Mouse (Mus musculus): ENCODE measurements at regions not wholly inside any gene's neighbourhood (a gene's known extent, or its start where the extent isn't known, plus 50 kb on each side); places are given as distances from the start of the nearest gene placed in this dataset.

- no peak overlapping the region for H3K9ac ChIP-seq (ENCODE audit: low read length)
- no peaks in the 10 kb centered on the region for H3K27me3 ChIP-seq (ENCODE audit: control insufficient read depth, insufficient read depth, low read length)
- no peaks in the 10 kb centered on the region for H3K9me3 ChIP-seq (ENCODE audit: control insufficient read depth, low read length)
- no peak overlapping the region for H3K27ac ChIP-seq (ENCODE audit: low read depth, low read length)
- no peak for ATAC-seq (ENCODE audit: low FRiP score)
- H3K4me1 ChIP-seq (ENCODE audit: control insufficient read depth, insufficient read depth, low read length): no peaks in the 10 kb centered on the region
- 85% methylated on average over 7 of the region's 7 CpGs for WGBS
- H3K4me2 ChIP-seq: no peak overlapping the region
- H3K4me3 ChIP-seq (ENCODE audit: low read depth, low read length): no peak overlapping the region
- H3K36me3 ChIP-seq (ENCODE audit: control insufficient read depth, insufficient read depth, low read length): no peaks in the 10 kb centered on the region
- no peak for DNase-seq (ENCODE audit: low spot score, missing footprints)
Observed at GRCm38 (mm10) chr13:51290021-51290424, 118.4 kb upstream of the S1pr3 start.

- Histone ChIP-seq H3K9me3 (ENCODE audit: control insufficient read depth, low read length) (no peaks in the 10 kb centered on the region), H3K9ac (ENCODE audit: low read length) (no peak overlapping the region), H3K27ac (ENCODE audit: low read depth, low read length) (no peak overlapping the region), H3K36me3 (ENCODE audit: control insufficient read depth, insufficient read depth, low read length) (no peaks in the 10 kb centered on the region), H3K4me3 (ENCODE audit: low read depth, low read length) (no peak overlapping the region), H3K4me2 (no peak overlapping the region), H3K27me3 (ENCODE audit: control insufficient read depth, insufficient read depth, low read length) (no peaks in the 10 kb centered on the region), H3K4me1 (ENCODE audit: control insufficient read depth, insufficient read depth, low read length) (no peaks in the 10 kb centered on the region)
- ATAC-seq (ENCODE audit: low FRiP score) (no peak), DNase-seq (ENCODE audit: low spot score, missing footprints) (no peak)
- 74% methylated on average over 6 of the region's 6 CpGs for WGBS
Observed at GRCm38 (mm10) chr13:51290926-51291325, 117.5 kb upstream of the S1pr3 start.

- Histone ChIP-seq H3K4me3 (ENCODE audit: low read depth, low read length) (no peak overlapping the region), H3K4me1 (ENCODE audit: control insufficient read depth, insufficient read depth, low read length) (no peaks in the 10 kb centered on the region), H3K27me3 (ENCODE audit: control insufficient read depth, insufficient read depth, low read length) (no peaks in the 10 kb centered on the region), H3K9ac (ENCODE audit: low read length) (no peak overlapping the region), H3K9me3 (ENCODE audit: control insufficient read depth, low read length) (no peaks in the 10 kb centered on the region), H3K27ac (ENCODE audit: low read depth, low read length) (no peak overlapping the region), H3K4me2 (no peak overlapping the region), H3K36me3 (ENCODE audit: control insufficient read depth, insufficient read depth, low read length) (no peaks in the 10 kb centered on the region)
- ATAC-seq (ENCODE audit: low FRiP score) (no peak), DNase-seq (ENCODE audit: low spot score, missing footprints) (no peak)
- WGBS: 81% methylated on average over 4 of the region's 4 CpGs
Observed at GRCm38 (mm10) chr13:51293047-51293446, 115.4 kb upstream of the S1pr3 start.

GRCm38 (mm10) chr13:51295872-51296271, 112.6 kb upstream of the S1pr3 start:
- H3K4me2 ChIP-seq: no peak overlapping the region
- no peak overlapping the region for H3K9ac ChIP-seq (ENCODE audit: low read length)
- H3K27me3 ChIP-seq (ENCODE audit: control insufficient read depth, insufficient read depth, low read length): no peaks in the 10 kb centered on the region
- no peaks in the 10 kb centered on the region for H3K4me1 ChIP-seq (ENCODE audit: control insufficient read depth, insufficient read depth, low read length)
- H3K36me3 ChIP-seq (ENCODE audit: control insufficient read depth, insufficient read depth, low read length): no peaks in the 10 kb centered on the region
- no peak overlapping the region for H3K27ac ChIP-seq (ENCODE audit: low read depth, low read length)
- H3K4me3 ChIP-seq (ENCODE audit: low read depth, low read length): no peak overlapping the region
- H3K9me3 ChIP-seq (ENCODE audit: control insufficient read depth, low read length): no peaks in the 10 kb centered on the region
- no peak for DNase-seq (ENCODE audit: low spot score, missing footprints)
- 84% methylated on average over 3 of the region's 3 CpGs for WGBS
- ATAC-seq (ENCODE audit: low FRiP score): no peak

GRCm38 (mm10) chr13:51297231-51297880, 111.1 kb upstream of the S1pr3 start:
- DNase-seq (ENCODE audit: low spot score, missing footprints) (no peak), ATAC-seq (ENCODE audit: low FRiP score) (no peak)
- Histone ChIP-seq H3K4me1 (ENCODE audit: control insufficient read depth, insufficient read depth, low read length) (no peaks in the 10 kb centered on the region), H3K36me3 (ENCODE audit: control insufficient read depth, insufficient read depth, low read length) (no peaks in the 10 kb centered on the region), H3K9me3 (ENCODE audit: control insufficient read depth, low read length) (no peaks in the 10 kb centered on the region; the same call in 1 of the 2 replicates), H3K9ac (ENCODE audit: low read length) (no peak overlapping the region), H3K4me3 (ENCODE audit: low read depth, low read length) (no peak overlapping the region), H3K27ac (ENCODE audit: low read depth, low read length) (no peak overlapping the region), H3K4me2 (no peak overlapping the region), H3K27me3 (ENCODE audit: control insufficient read depth, insufficient read depth, low read length) (no peaks in the 10 kb centered on the region)
- WGBS: 91% methylated on average over 13 of the region's 13 CpGs

- no peak overlapping the region for H3K4me3 ChIP-seq (ENCODE audit: low read depth, low read length)
- H3K27me3 ChIP-seq (ENCODE audit: control insufficient read depth, insufficient read depth, low read length): no peaks in the 10 kb centered on the region
- H3K4me1 ChIP-seq (ENCODE audit: control insufficient read depth, insufficient read depth, low read length): no peaks in the 10 kb centered on the region
- ATAC-seq (ENCODE audit: low FRiP score) (no peak), DNase-seq (ENCODE audit: low spot score, missing footprints) (no peak)
- 85% methylated on average over 4 of the region's 4 CpGs for WGBS
- no peak overlapping the region for H3K4me2 ChIP-seq
- no peaks in the 10 kb centered on the region; the same call in 1 of the 2 replicates for H3K9me3 ChIP-seq (ENCODE audit: control insufficient read depth, low read length)
- no peaks in the 10 kb centered on the region for H3K36me3 ChIP-seq (ENCODE audit: control insufficient read depth, insufficient read depth, low read length)
- no peak overlapping the region for H3K9ac ChIP-seq (ENCODE audit: low read length)
- no peak overlapping the region for H3K27ac ChIP-seq (ENCODE audit: low read depth, low read length)
Observed at GRCm38 (mm10) chr13:51299047-51299760, 109.2 kb upstream of the S1pr3 start.

DNA sequence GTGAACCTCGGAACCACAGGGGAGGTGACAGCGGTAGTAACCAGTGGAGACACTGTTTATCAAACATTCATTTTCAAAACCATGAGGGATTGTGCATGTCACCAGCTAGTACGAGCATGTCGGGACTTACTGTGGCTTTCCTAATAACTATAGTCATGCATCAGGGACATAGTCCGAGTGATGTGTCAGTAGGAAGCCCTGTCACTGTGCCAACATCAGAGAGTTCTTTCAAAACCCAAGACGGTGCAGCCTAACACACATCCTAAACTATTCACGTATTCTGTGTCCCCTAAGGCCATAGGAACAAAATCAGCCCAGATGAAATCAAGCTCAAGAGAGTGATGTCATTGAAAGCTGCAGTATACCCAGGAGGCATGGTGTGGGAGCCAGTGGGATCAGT, 107.0 kb upstream of the S1pr3 start:
- WGBS: 93% methylated on average over 7 of the region's 7 CpGs
- no peak overlapping the region for H3K4me3 ChIP-seq (ENCODE audit: low read depth, low read length)
- DNase-seq (ENCODE audit: low spot score, missing footprints): no peak
- H3K9me3 ChIP-seq (ENCODE audit: control insufficient read depth, low read length): no peaks in the 10 kb centered on the region; the same call in 1 of the 2 replicates
- no peaks in the 10 kb centered on the region for H3K4me1 ChIP-seq (ENCODE audit: control insufficient read depth, insufficient read depth, low read length)
- no peak for ATAC-seq (ENCODE audit: low FRiP score)
- H3K27ac ChIP-seq (ENCODE audit: low read depth, low read length): no peak overlapping the region
- no peak overlapping the region for H3K9ac ChIP-seq (ENCODE audit: low read length)
- H3K27me3 ChIP-seq (ENCODE audit: control insufficient read depth, insufficient read depth, low read length): no peaks in the 10 kb centered on the region
- H3K4me2 ChIP-seq: no peak overlapping the region
- H3K36me3 ChIP-seq (ENCODE audit: control insufficient read depth, insufficient read depth, low read length): no peaks in the 10 kb centered on the region

DNA sequence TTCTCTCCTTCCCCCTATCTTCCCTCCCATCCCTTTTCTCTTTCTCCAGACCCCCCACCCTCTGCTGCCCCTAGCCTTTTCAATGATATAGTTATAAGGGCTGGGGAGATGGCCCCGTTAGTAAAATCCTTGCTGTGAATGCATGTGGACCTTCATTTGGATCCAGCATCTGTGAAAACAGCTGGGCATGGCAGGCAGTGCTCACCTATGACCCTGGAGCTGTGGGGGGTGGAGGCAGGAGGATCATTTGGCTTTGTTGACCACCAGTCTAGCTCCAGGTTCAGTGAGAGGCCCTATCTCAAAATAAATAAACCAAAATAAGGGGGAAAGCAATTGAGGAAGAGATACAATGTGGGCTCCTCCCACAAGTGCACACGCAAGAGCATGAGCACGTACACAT, 105.3 kb upstream of the S1pr3 start:
- ATAC-seq (ENCODE audit: low FRiP score) (no peak), DNase-seq (ENCODE audit: low spot score, missing footprints) (no peak)
- 55% methylated on average over 3 of the region's 3 CpGs for WGBS
- Histone ChIP-seq H3K27ac (ENCODE audit: low read depth, low read length) (no peak overlapping the region), H3K4me2 (no peak overlapping the region), H3K9ac (ENCODE audit: low read length) (no peak overlapping the region), H3K9me3 (ENCODE audit: control insufficient read depth, low read length) (no peaks in the 10 kb centered on the region; the same call in 1 of the 2 replicates), H3K4me1 (ENCODE audit: control insufficient read depth, insufficient read depth, low read length) (no peaks in the 10 kb centered on the region), H3K27me3 (ENCODE audit: control insufficient read depth, insufficient read depth, low read length) (no peaks in the 10 kb centered on the region), H3K36me3 (ENCODE audit: control insufficient read depth, insufficient read depth, low read length) (no peaks in the 10 kb centered on the region), H3K4me3 (ENCODE audit: low read depth, low read length) (no peak overlapping the region)

DNA sequence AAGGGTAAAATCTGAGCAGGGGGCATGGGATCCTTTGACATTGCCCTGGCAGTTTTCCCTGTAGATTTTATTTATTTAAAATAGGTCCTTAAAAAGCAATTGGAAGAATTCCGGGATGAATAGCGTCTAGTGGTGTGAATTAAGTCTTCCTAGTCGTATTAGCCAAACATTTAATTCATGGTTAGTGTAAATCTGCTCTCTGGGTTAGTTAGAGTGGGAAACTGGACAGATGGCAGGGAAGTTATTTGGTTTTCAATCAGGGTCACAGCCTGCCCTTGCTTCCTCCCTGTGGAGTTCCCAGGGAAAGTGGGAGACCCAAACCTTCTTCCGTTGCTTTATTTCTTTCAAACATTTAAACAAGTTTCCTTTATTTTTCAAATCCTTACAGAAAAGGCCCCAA, 103.8 kb upstream of the S1pr3 start:
- Histone ChIP-seq H3K4me2 (no peak overlapping the region), H3K9ac (ENCODE audit: low read length) (no peak overlapping the region), H3K9me3 (ENCODE audit: control insufficient read depth, low read length) (no peaks in the 10 kb centered on the region; the same call in 1 of the 2 replicates), H3K4me1 (ENCODE audit: control insufficient read depth, insufficient read depth, low read length) (no peaks in the 10 kb centered on the region), H3K27me3 (ENCODE audit: control insufficient read depth, insufficient read depth, low read length) (no peaks in the 10 kb centered on the region), H3K27ac (ENCODE audit: low read depth, low read length) (no peak overlapping the region), H3K36me3 (ENCODE audit: control insufficient read depth, insufficient read depth, low read length) (no peaks in the 10 kb centered on the region), H3K4me3 (ENCODE audit: low read depth, low read length) (no peak overlapping the region)
- 52% methylated on average over 4 of the region's 4 CpGs for WGBS
- peak; percentile 83 for DNase-seq (ENCODE audit: low spot score, missing footprints)
- ATAC-seq (ENCODE audit: low FRiP score): peak; percentile 50; the same call in 1 of the 2 replicates
